9 mouse cellular contexts compared by ENCODE assay signal in genomic region chrX:7692862-7693261, GRCm38 (mm10). TPM values are rescaled to one million over a fixed set of nuclear protein-coding genes. Genes with fewer than 3 reads are reported as not detected.
DNase-seq lines count a peak whose midpoint lies in the region; ATAC-seq lines count a peak whose summit lies in the region.
"Had no signal": no experiment of that assay in that cellular context is flagged by ENCODE, and none has a peak within 500 bp of the region (broad histone marks: within the 10 kb centered on the region; RNA-seq: fewer than 3 reads in every experiment).

No protein-coding gene starts in this region.

- intact Hi-C loops in left cerebral cortex, postnatal 4 days (cut with DNase I): no loop called here
- intact Hi-C loops in left cerebral cortex, postnatal 14 days (cut with DNase I): loop anchor here (10.0 kb wide), 1 partner anchor 268 kb away; no protein-coding TSS in a partner anchor

- peak; percentile 66 for ATAC-seq in neutrophil, adult 5-6 weeks (ENCODE audit: extremely low read depth, insufficient number of reproducible peaks, low FRiP score, poor library complexity, severe bottlenecking)

- peak; percentile 33 to 38 for DNase-seq in cerebellum, adult 18-20 months
- no peak for DNase-seq in cerebellum, postnatal 4 days (ENCODE audit: low spot score in 2 of 2)
- peak; percentile 14 for DNase-seq in left cerebral cortex, postnatal 4 days
- DNase-seq in left cerebral cortex, adult 11 months (ENCODE audit: low spot score): no peak
- peak; percentile 43 for DNase-seq in heart, postnatal 4 days
- DNase-seq in adrenal gland, postnatal 36 days: no peak
- no peak for DNase-seq in left cerebral cortex, postnatal 14 days (ENCODE audit: low spot score in 2 of 2)
- DNase-seq: liver, embryonic 13.5 days had no signal

RNA-seq across cellular contexts. Expression of gene Gpkow, which starts 4.1 kb away (rescaled TPM):
- 10 to 100 TPM; 39.0 to 42.0 TPM for total RNA-seq in left cerebral cortex, postnatal 4 days (2021)
- 10 to 100 TPM; 26.1 to 26.4 TPM for total RNA-seq in heart, postnatal 4 days (2021)
- 67.2 and 69.5 TPM in 2 replicates for total RNA-seq in neutrophil, adult 5-6 weeks (2017)
- 10 to 100 TPM; 49.7 to 66.9 TPM for total RNA-seq in adrenal gland, postnatal 36 days (2021)
- total RNA-seq in left cerebral cortex, postnatal 14 days (2021): 10 to 100 TPM; 33.7 to 34.6 TPM

RNA-seq across cellular contexts. Expression of gene Magix, which starts 11.8 kb away (rescaled TPM):
- under 1 TPM; 0.22 to 0.38 TPM for total RNA-seq in left cerebral cortex, postnatal 4 days (2021)
- total RNA-seq in heart, postnatal 4 days (2021): 1 to 10 TPM; 2.3 to 2.7 TPM
- total RNA-seq in neutrophil, adult 5-6 weeks (2017): 1.4 TPM in 1 of 2 replicates, not detected in the other
- total RNA-seq in adrenal gland, postnatal 36 days (2021): under 1 TPM; 0.66 to 0.89 TPM
- under 1 TPM; 0.11 to 0.15 TPM for total RNA-seq in left cerebral cortex, postnatal 14 days (2021)

RNA-seq across cellular contexts. Expression of gene Wdr45, which starts 21.3 kb away (rescaled TPM):
- 10 to 100 TPM; 32.0 to 34.9 TPM for total RNA-seq in left cerebral cortex, postnatal 4 days (2021)
- total RNA-seq in heart, postnatal 4 days (2021): 10 to 100 TPM; 23.6 to 23.9 TPM
- total RNA-seq in neutrophil, adult 5-6 weeks (2017): 80.8 and 86.0 TPM in 2 replicates
- total RNA-seq in adrenal gland, postnatal 36 days (2021): 10 to 100 TPM; 48.7 to 67.5 TPM
- total RNA-seq in left cerebral cortex, postnatal 14 days (2021): 10 to 100 TPM; 44.9 to 53.6 TPM

RNA-seq across cellular contexts. Expression of gene Plp2, which starts 21.7 kb away (rescaled TPM):
- total RNA-seq in left cerebral cortex, postnatal 4 days (2021): 10 to 100 TPM; 19.3 to 26.5 TPM
- 100 to 1,000 TPM; 101 to 115 TPM for total RNA-seq in heart, postnatal 4 days (2021)
- 137 and 138 TPM in 2 replicates for total RNA-seq in neutrophil, adult 5-6 weeks (2017)
- total RNA-seq in adrenal gland, postnatal 36 days (2021): 10 to 100 TPM; 73.8 to 80.2 TPM
- total RNA-seq in left cerebral cortex, postnatal 14 days (2021): 10 to 100 TPM in 1 of 2 experiments, 1 to 10 TPM in 1; 9.1 to 12.4 TPM

RNA-seq across cellular contexts. Expression of gene Gm45208, which starts 29.2 kb away (rescaled TPM):
- total RNA-seq in left cerebral cortex, postnatal 4 days (2021): under 1 TPM in 1 of 2 experiments, not detected in 1; 0.60 TPM
- not detected for total RNA-seq in heart, postnatal 4 days (2021)
- total RNA-seq in neutrophil, adult 5-6 weeks (2017): 3.0 TPM in 1 of 2 replicates, not detected in the other
- total RNA-seq in adrenal gland, postnatal 36 days (2021): under 1 TPM in 1 of 2 experiments, not detected in 1; 0.43 TPM
- not detected for total RNA-seq in left cerebral cortex, postnatal 14 days (2021)

Comparison
In these comparisons a context has a peak if more than half of its experiments do, and no peak if none do; other contexts are left out.
1. DNase-seq: peak in cerebellum, adult 18-20 months (2 of 2), left cerebral cortex, postnatal 4 days (single experiment) and heart, postnatal 4 days (single experiment); none in cerebellum, postnatal 4 days (0 of 2), left cerebral cortex, adult 11 months (single experiment), adrenal gland, postnatal 36 days (0 of 2) and left cerebral cortex, postnatal 14 days (0 of 2).